Mouse (Mus musculus) embryo, embryonic 10 days (tissue): ENCODE results near the gene Gpbp1l1.

Experiments
- DNase-seq: peaks from one replicate; pipeline ENCODE4 v3.0.0-alpha.2; 2015; ENCODE audit warnings: low spot score

Gpbp1l1 gene

DNA sequence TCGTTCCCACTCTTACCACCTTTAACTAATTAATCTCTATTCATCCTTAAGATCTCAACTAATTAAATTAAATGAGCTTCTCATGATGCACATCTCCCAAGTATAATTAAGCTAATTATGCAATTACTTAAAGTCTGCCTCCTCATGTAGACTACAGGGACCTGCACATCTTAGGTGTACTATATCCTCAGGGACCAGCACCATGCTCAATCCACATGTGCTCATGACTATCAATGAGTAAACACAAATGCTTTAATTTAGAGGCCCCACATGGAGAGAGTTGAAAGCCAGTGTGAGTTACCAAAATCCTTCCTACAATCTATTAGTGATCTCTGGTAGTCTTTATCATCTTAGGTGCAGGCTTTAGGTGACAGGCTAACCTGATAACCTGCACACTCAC, 77.7 kb downstream of the Gpbp1l1 start:
- DNase-seq, result no peak

DNA sequence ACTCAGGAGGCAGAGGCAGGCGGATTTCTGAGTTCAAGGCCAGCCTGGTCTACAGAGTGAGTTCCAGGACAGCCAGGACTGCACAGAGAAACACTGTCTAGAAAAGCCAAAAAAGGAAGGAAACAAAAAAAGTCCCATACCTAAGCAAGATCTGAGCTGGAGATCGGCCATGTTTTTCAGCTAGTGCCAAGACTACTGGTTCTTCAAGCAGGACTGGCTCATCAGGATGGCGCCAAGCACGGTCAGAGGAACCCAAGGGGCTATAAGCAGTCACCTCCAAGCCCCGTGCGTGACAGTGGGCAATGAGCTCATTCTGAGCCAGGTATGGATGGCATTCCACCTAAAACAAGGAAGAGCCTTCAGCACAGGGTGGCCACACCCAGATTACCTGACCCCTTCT, 81.4 kb downstream of the Gpbp1l1 start:
- DNase-seq, result no peak

DNA sequence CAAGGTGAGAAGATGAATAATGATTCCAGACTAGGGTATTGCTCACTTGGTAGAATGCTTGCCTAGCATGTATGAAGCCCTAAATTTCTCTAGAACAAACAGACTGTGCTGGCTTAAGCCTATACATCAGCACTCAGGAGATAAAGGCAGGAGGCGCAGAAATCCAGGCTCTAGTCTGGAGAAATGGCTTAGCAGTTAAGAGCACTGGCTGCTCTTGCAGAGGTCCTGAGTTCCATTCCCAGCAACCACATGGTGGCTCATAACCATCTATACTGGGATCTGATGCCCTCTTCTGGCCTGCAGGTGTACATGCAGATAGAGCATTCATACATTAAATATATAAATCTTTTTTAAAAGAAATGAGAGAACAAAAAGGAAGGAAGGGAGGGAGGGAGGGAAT, 84.6 kb downstream of the Gpbp1l1 start:
- DNase-seq, result no peak
